Mouse (Mus musculus) ES-Bruce4 (cell line): Measurements from ENCODE around the gene Tmod1.

Source experiments
- CTCF ChIP-seq: IDR thresholded peaks from one replicate; pipeline ENCODE4 v1.8.1; 2011; ENCODE audit warnings: low read depth, low read length
- EP300 ChIP-seq: IDR thresholded peaks from 2 replicates; pipeline ENCODE4 v1.6.1; 2011; ENCODE audit warnings: low read depth, low read length; ENCODE audit not compliant: insufficient read depth

DNA sequence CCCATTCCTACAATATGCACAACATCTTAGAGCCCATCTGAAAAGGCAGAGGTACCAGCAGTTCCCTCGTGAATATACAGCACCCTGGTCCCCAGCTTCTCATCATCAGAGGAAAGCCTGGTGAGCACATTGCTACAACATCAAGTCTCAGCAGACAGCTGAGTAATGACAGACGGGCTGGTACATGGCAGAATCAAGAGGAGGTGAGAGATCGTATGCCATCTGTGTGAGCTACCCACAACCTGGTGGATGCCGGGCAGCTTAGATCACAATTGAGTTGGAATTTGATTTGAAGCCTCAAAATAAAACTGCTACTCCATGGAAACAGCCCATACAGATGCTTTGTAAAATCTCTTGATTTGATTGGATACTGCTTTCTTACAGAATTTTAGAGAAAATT is 40.2 kb upstream of the Tmod1 start:
- TF ChIP-seq EP300 (no peak), CTCF (no peak)
